Mouse (Mus musculus) heart, embryonic 14.5 days (tissue): ENCODE data around the gene Rnf217. TPM values are rescaled to one million over a fixed set of nuclear protein-coding genes. Genes with fewer than 3 reads are reported as not detected.

Experiments
- ATAC-seq: fragments of 200-750 bp; cut with Nextera tagmentation; 2 replicates; pipeline ENCODE4 v1.8.0; 2017; ENCODE audit warnings: low read depth, moderate TSS enrichment; ENCODE audit not compliant: insufficient number of reproducible peaks, insufficient read depth, low FRiP score
- H3K27ac ChIP-seq, 2 experiments: fragments of 200-500 bp in 1 of 2; fragments of 300-500 bp in 1 of 2; sonication (generic) in 1 of 2; replicated peaks in 1 of 2; 2 replicates each; pipeline ENCODE4 v1.5.1; 2012 to 2014; ENCODE audit warnings: low read depth in 2 of 2, low read length in 2 of 2, control low read depth in 1 of 2, mild to moderate bottlenecking in 1 of 2, mixed read lengths in 1 of 2; ENCODE audit not compliant: control insufficient read depth in 1 of 2, insufficient read depth in 1 of 2
- H3K27me3 ChIP-seq: fragments of 300-500 bp; sonication (generic); 2 replicates; pipeline ENCODE4 v1.6.1; 2014; ENCODE audit warnings: mild to moderate bottlenecking, low read length, control low read depth; ENCODE audit not compliant: control insufficient read depth, insufficient read depth
- H3K36me3 ChIP-seq: fragments of 300-500 bp; sonication (generic); 2 replicates; pipeline ENCODE4 v1.6.1; 2014; ENCODE audit warnings: mild to moderate bottlenecking, control low read depth, low read length, mixed read lengths; ENCODE audit not compliant: control insufficient read depth, insufficient read depth
- H3K4me1 ChIP-seq, 2 experiments: fragments of 200-500 bp in 1 of 2; fragments of 300-500 bp in 1 of 2; sonication (generic) in 1 of 2; 2 replicates each; pipeline ENCODE4 v1.6.1; 2012 to 2014; ENCODE audit warnings: low read length in 2 of 2, control low read depth in 1 of 2, mixed read lengths in 1 of 2; ENCODE audit not compliant: control insufficient read depth in 2 of 2, insufficient read depth in 2 of 2
- H3K4me2 ChIP-seq: fragments of 300-500 bp; sonication (generic); 2 replicates; pipeline ENCODE4 v1.6.1; 2014; ENCODE audit warnings: mild to moderate bottlenecking, low read length
- H3K4me3 ChIP-seq, 2 experiments: fragments of 200-500 bp in 1 of 2; fragments of 300-500 bp in 1 of 2; sonication (generic) in 1 of 2; 2 replicates each; pipeline ENCODE4 v1.5.1; 2012 to 2014; ENCODE audit warnings: low read length in 2 of 2, mild to moderate bottlenecking in 2 of 2, control low read depth in 1 of 2, low read depth in 1 of 2, moderate library complexity in 1 of 2; ENCODE audit not compliant: control insufficient read depth in 1 of 2, insufficient read depth in 1 of 2
- H3K9ac ChIP-seq: fragments of 300-500 bp; sonication (generic); 2 replicates; pipeline ENCODE4 v1.6.1; 2014; ENCODE audit warnings: mild to moderate bottlenecking, low read length
- H3K9me3 ChIP-seq: fragments of 300-500 bp; sonication (generic); 2 replicates; pipeline ENCODE4 v1.6.1; 2016; ENCODE audit warnings: low read length, control low read depth; ENCODE audit not compliant: control insufficient read depth
- WGBS: fragments of 180-500 bp; shearing (Covaris S2); extraction: QIAGEN DNeasy Blood & Tissue Kit; methylation state at CpG from one replicate; pipeline ENCODE4 v1.1.7; 2014; 5-methylcytosine and 5-hydroxymethylcytosine counted together
- polyA plus RNA-seq: library from polyadenylated mRNA; unstranded; fragments of >200 nt; fragmentation: Nextera tagmentation; extraction: Ambion mirVana; gene quantifications from 2 replicates; pipeline ENCODE4 v1.2.1, GENCODE M21; 2014

Gene Rnf217
- polyA plus RNA-seq, 1 experiment from 2014 or later, result 2.2 TPM

- no peak overlapping the region for H3K27ac ChIP-seq
- H3K27me3 ChIP-seq, result no peaks in the 10 kb centered on the region
- WGBS, result 36% methylated on average over 1 of the region's 1 CpGs
- no peak overlapping the region for H3K4me3 ChIP-seq
- ATAC-seq, result no peak
- no peak overlapping the region for H3K4me2 ChIP-seq
- no peaks in the 10 kb centered on the region for H3K36me3 ChIP-seq
- no peak overlapping the region for H3K9ac ChIP-seq
- H3K4me1 ChIP-seq, result peaks cover 0 to 4% of the 10 kb centered on the region in 2 experiments; a peak in 1 of 4 replicates
- no peaks in the 10 kb centered on the region for H3K9me3 ChIP-seq
Measured at GRCm38 (mm10) chr10:31447083-31447482, 161.9 kb downstream of the Rnf217 start.

GRCm38 (mm10) chr10:31445291-31446124 lies 163.5 kb downstream of the Rnf217 start, which contains the start of gene Tpd52l1:
Gene Tpd52l1 (minus strand): TSS chr10:31445958.
- no peaks in the 10 kb centered on the region for H3K36me3 ChIP-seq
- H3K27me3 ChIP-seq, result no peaks in the 10 kb centered on the region
- peak within 1 kb of the TSS; percentile 67 for H3K4me3 ChIP-seq
- H3K4me2 ChIP-seq, result peak within 1 kb of the TSS; percentile 92
- no peaks in the 10 kb centered on the region for H3K9me3 ChIP-seq
- ATAC-seq, result peak; percentile 94
- WGBS, result 2% methylated on average over 59 of the region's 59 CpGs
- peaks cover 0 to 4% of the 10 kb centered on the region in 2 experiments; a peak in 1 of 4 replicates for H3K4me1 ChIP-seq
- H3K27ac ChIP-seq, result no peak within 1 kb of the TSS
- H3K9ac ChIP-seq, result peak within 1 kb of the TSS; percentile 71

GRCm38 (mm10) chr10:31444206-31444605 lies 164.8 kb downstream of the Rnf217 start:
- ATAC-seq, result no peak
- Histone ChIP-seq H3K27me3 (no peaks in the 10 kb centered on the region), H3K4me2 (no peak overlapping the region), H3K9me3 (no peaks in the 10 kb centered on the region), H3K27ac (no peak overlapping the region), H3K36me3 (no peaks in the 10 kb centered on the region), H3K4me3 (no peak overlapping the region), H3K4me1 (peaks cover 0 to 4% of the 10 kb centered on the region in 2 experiments; a peak in 1 of 4 replicates), H3K9ac (no peak overlapping the region)
- 76% methylated on average over 7 of the region's 7 CpGs for WGBS

Other genes with a start within 250 kb of the Rnf217 start
- gene Tpd52l1, start 163.2 kb downstream of the Rnf217 start, polyA plus RNA-seq, result 16.4 and 18.9 TPM in 2 replicates